Mouse (Mus musculus) bone marrow, adult 2 months (tissue): ENCODE results near the gene Mapk10. TPM values are rescaled to one million over a fixed set of nuclear protein-coding genes. Genes with fewer than 3 reads are reported as not detected.

Experiments used
- H3K27ac ChIP-seq: fragments of 200-500 bp; 2 replicates; pipeline ENCODE4 v1.5.1; 2012; ENCODE audit warnings: low read depth, mild to moderate bottlenecking, control low read depth, inconsistent platforms, low read length; ENCODE audit not compliant: control insufficient read depth, poor library complexity, insufficient read depth
- H3K4me1 ChIP-seq: fragments of 200-500 bp; 2 replicates; pipeline ENCODE4 v1.6.1; 2011; ENCODE audit warnings: low read length; ENCODE audit not compliant: control insufficient read depth, insufficient read depth
- H3K4me3 ChIP-seq: fragments of 200-500 bp; replicated peaks from 2 replicates; pipeline ENCODE3; 2011; ENCODE audit warnings: mild to moderate bottlenecking, low read depth, low read length, control low read depth; ENCODE audit not compliant: control insufficient read depth
- CTCF ChIP-seq: fragments of 200-500 bp; IDR thresholded peaks from 2 replicates; pipeline ENCODE4 v1.5.1; 2011; ENCODE audit warnings: low read length, control low read depth; ENCODE audit not compliant: control insufficient read depth, insufficient read depth
- POLR2A ChIP-seq: fragments of 200-500 bp; IDR thresholded peaks from 2 replicates; pipeline ENCODE4 v1.6.1; 2011; ENCODE audit warnings: low read depth, mild to moderate bottlenecking, control low read depth, low read length, borderline replicate concordance; ENCODE audit not compliant: control insufficient read depth
- WGBS: fragments of 180-500 bp; shearing (Covaris S2); methylation state at CpG from one replicate; pipeline ENCODE4 v1.1.7; 2018; 5-methylcytosine and 5-hydroxymethylcytosine counted together
- polyA plus RNA-seq: library from polyadenylated mRNA; stranded (reverse); fragments of >200 nt; gene quantifications from 2 replicates; pipeline ENCODE4 v1.2.4, GENCODE M21; 2011; ENCODE audit warnings: low replicate concordance; ENCODE audit not compliant: missing spikeins, insufficient read depth, insufficient read length

Mapk10 gene
- polyA plus RNA-seq, result not detected in 2 replicates

DNA sequence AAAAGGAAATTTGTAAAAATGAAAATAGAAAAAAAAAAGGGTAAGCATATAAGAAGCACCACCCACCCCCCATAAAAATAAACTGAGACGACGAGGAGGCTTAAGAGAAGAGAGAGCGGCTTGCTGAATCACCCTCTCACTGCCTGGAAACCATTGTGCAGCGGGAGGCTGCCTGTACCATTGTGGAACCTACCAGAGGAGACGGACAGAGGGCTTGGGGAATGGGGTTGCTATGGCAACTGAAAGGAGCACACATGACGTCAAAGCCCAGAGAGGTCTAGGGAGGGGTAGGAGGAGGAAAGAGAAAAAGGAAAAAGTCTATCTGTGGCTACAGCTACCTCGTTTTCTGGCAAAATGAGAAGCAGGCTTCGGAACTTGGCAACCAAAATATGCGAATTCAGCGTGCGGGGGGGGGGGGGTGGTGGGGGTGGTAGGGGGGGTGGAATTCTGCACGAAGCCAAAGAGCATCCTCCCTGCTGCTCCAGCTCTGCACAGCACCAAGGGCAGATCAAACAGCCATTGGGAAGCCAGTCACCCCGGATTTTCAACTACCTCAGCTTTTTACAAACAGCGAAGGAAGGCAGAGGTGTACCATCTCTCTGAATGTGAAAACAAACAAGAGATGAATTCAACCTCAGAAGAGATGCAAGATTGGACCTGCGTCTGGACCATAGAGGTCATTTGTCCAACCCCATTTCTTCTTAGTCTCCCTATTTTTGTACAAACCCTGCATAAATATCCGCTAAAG, at the start of gene Mapk10:
Gene Mapk10, minus strand, starts transcription at position 234 of the 748 bp plus-strand sequence.
- no peaks in the 10 kb centered on the region for H3K4me1 ChIP-seq
- H3K27ac ChIP-seq, result no peak within 1 kb of the TSS
- H3K4me3 ChIP-seq, result no peak within 1 kb of the TSS
- TF ChIP-seq CTCF (no peak), POLR2A (no peak)
- 12% methylated on average over 16 of the region's 16 CpGs for WGBS

GRCm38 (mm10) chr5:103256144-103256543, 45.0 kb upstream of the Mapk10 start:
- H3K4me3 ChIP-seq, result no peak overlapping the region
- H3K27ac ChIP-seq, result no peak overlapping the region
- H3K4me1 ChIP-seq, result no peaks in the 10 kb centered on the region
- WGBS, result 71% methylated on average over 5 of the region's 5 CpGs
- TF ChIP-seq POLR2A (no peak), CTCF (no peak)

DNA sequence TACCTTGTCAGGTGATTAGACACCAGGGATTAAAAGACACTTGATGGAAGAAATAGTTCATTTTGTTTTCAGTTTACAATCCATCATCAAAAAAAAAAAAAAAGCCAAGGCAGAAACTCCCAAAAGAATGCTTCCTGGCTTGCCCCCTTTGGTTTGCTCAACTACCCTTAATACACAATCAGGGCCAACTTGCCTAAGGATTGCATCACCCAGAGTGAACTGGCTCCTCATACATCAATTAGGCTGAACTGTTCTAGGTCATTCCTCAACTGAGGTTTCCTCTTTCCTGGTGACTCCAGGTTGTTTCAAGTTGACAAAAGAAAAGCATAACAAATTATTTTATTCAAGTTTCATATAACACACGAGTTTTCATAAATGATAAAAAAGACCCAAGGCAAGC, 31.3 kb upstream of the Mapk10 start:
- Histone ChIP-seq H3K4me1 (no peaks in the 10 kb centered on the region), H3K4me3 (no peak overlapping the region), H3K27ac (no peak overlapping the region)
- TF ChIP-seq CTCF (no peak), POLR2A (no peak)
- WGBS, result 56% methylated on average over 1 of the region's 1 CpGs

DNA sequence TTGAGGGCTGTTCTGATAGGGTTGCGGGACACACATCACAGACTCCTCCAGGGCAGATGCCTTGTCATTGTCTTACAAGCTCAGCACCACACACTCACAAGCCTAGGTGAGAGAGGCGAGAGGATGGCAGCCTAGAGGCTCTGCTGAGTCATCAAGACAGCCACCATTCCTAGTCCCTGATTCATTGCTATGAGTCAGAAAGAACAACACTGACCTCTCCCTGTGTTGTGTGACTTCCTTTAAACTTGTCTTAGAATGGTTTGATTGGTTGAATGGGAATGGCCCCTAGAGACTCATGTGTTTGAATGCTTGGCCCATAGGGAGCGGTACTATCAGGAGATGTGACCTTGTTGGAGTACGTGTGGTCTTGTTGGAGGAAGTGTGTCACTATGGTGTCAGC, 20.7 kb upstream of the Mapk10 start:
- H3K4me3 ChIP-seq, result no peak overlapping the region
- 78% methylated on average over 4 of the region's 4 CpGs for WGBS
- no peaks in the 10 kb centered on the region for H3K4me1 ChIP-seq
- H3K27ac ChIP-seq, result no peak overlapping the region
- TF ChIP-seq CTCF, result no peak
- no peak for TF ChIP-seq POLR2A

- H3K4me3 ChIP-seq, result no peak overlapping the region
These were observed 19.2 kb upstream of the Mapk10 start for GRCm38 (mm10) chr5:103230334-103230733.

DNA sequence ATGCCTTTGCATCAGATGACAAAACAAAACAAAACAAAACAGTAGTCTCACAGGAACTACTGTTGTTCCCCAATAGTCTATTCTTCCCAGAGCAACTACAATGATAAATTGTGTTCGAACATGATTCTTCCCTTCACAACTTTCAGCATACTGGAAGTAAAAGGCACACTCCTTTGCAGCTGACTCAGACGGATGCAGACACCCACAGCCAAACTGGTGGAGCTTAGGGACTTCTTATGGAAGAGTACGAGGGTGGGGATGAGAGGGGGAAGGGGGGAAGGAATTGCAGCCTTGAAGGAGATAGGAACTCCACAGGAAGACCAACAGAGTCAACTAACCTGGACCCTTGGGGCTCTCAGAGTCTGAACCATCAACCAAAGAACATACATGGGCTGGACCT, 18.2 kb upstream of the Mapk10 start:
- Histone ChIP-seq H3K4me3 (no peak overlapping the region), H3K4me1 (no peaks in the 10 kb centered on the region), H3K27ac (no peak overlapping the region)
- 70% methylated on average over 3 of the region's 3 CpGs for WGBS
- TF ChIP-seq CTCF (no peak), POLR2A (no peak)

More at GRCm38 (mm10) chr5:103230334-103230733, 19.2 kb upstream of the Mapk10 start:
- Histone ChIP-seq H3K27ac (no peak overlapping the region), H3K4me1 (no peaks in the 10 kb centered on the region)
- TF ChIP-seq POLR2A (no peak), CTCF (no peak)
- 73% methylated on average over 5 of the region's 5 CpGs for WGBS

- TF ChIP-seq POLR2A (no peak), CTCF (no peak)
- WGBS, result 51% methylated on average over 2 of the region's 2 CpGs
- no peak overlapping the region for H3K4me3 ChIP-seq
- H3K27ac ChIP-seq, result no peak overlapping the region
- no peaks in the 10 kb centered on the region for H3K4me1 ChIP-seq
These were observed 10.9 kb upstream of the Mapk10 start for GRCm38 (mm10) chr5:103221997-103222396.

- Histone ChIP-seq H3K27ac (no peak overlapping the region), H3K4me1 (no peaks in the 10 kb centered on the region), H3K4me3 (no peak overlapping the region)
- TF ChIP-seq POLR2A, result no peak
- no peak for TF ChIP-seq CTCF
- WGBS, result 38% methylated on average over 6 of the region's 6 CpGs
These were observed 490 bp downstream of the Mapk10 start for GRCm38 (mm10) chr5:103210644-103211043.

DNA sequence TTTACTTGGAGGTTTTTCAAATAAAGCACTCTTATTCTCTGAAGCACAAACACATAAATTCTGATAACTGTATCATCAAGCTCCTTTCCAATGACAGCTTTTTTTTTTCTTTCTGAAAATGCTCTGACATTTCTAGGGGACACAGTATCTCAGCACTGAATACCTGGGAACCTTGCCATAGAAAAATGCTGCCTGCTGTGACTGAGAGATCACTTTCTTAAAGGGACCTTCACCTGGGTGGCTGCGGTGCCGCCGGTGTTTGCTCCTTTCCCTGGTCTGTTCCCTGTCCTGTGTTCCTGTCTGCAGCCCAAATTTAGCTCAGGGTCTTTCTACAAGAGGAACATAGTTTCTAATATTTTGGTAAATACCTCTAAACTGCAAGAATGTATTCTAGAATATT, 1.1 kb downstream of the Mapk10 start:
- no peak for TF ChIP-seq CTCF
- no peak for TF ChIP-seq POLR2A
- 65% methylated on average over 3 of the region's 3 CpGs for WGBS

More for the DNA sequence above, 1.1 kb downstream of the Mapk10 start:
- H3K27ac ChIP-seq, result no peak overlapping the region
- no peak overlapping the region for H3K4me3 ChIP-seq
- no peaks in the 10 kb centered on the region for H3K4me1 ChIP-seq
